Mouse (Mus musculus) CH12.LX (cell line): ENCODE measurements around the gene Aqp6. TPM values are rescaled to one million over a fixed set of nuclear protein-coding genes. Genes with fewer than 3 reads are reported as not detected.

Experiments
- DNase-seq: peaks from one replicate; pipeline ENCODE4 v3.0.0-alpha.2; 2013; ENCODE audit errors: extremely low read depth
- H3K27ac ChIP-seq: 2 replicates; pipeline ENCODE4 v1.5.1; 2012; ENCODE audit warnings: low read depth, mild to moderate bottlenecking, control low read depth, moderate library complexity; ENCODE audit not compliant: insufficient read depth
- H3K27me3 ChIP-seq: replicated peaks from 2 replicates; pipeline ENCODE3; 2012; ENCODE audit warnings: inconsistent platforms
- H3K36me3 ChIP-seq, 2 experiments: replicated peaks in 1 of 2; 2 replicates each; pipeline versions ENCODE3 to v1.6.1; 2012; ENCODE audit warnings: inconsistent platforms in 1 of 2, low read length in 1 of 2, mild to moderate bottlenecking in 1 of 2, mixed read lengths in 1 of 2, moderate library complexity in 1 of 2; ENCODE audit not compliant: control insufficient read depth in 1 of 2, insufficient read depth in 1 of 2
- H3K4me1 ChIP-seq, 2 experiments: 2 replicates each; pipeline ENCODE4 v1.6.1; 2012; ENCODE audit warnings: inconsistent platforms in 1 of 2, moderate library complexity in 1 of 2; ENCODE audit not compliant: insufficient read depth in 2 of 2, control insufficient read depth in 1 of 2
- H3K4me2 ChIP-seq: 2 replicates; pipeline ENCODE4 v1.6.1; 2012; ENCODE audit warnings: low read depth, mild to moderate bottlenecking, control low read depth; ENCODE audit not compliant: poor library complexity, insufficient read depth, severe bottlenecking
- H3K4me3 ChIP-seq, 3 experiments: fragments of 150-350 bp in 1 of 3; sonication (generic) in 1 of 3; replicated peaks in 1 of 3; 2 replicates each; pipeline versions ENCODE3 to v1.5.1; 2011 to 2012; ENCODE audit warnings: low read depth in 2 of 3, low read length in 2 of 3, mild to moderate bottlenecking in 2 of 3, moderate library complexity in 2 of 3, control low read depth in 1 of 3, improper control_type of control experiment in 1 of 3, inconsistent platforms in 1 of 3, mixed read lengths in 1 of 3; ENCODE audit not compliant: poor library complexity in 1 of 3
- H3K79me2 ChIP-seq: replicated peaks from 2 replicates; pipeline ENCODE4 v1.6.1; 2012; ENCODE audit warnings: mild to moderate bottlenecking, moderate library complexity; ENCODE audit not compliant: control insufficient read depth, poor library complexity, insufficient read depth, severe bottlenecking; ENCODE audit errors: extremely low read depth
- H3K9ac ChIP-seq: 2 replicates; pipeline ENCODE4 v1.6.1; 2012; ENCODE audit warnings: low read depth, mild to moderate bottlenecking, control low read depth, moderate library complexity; ENCODE audit not compliant: insufficient read depth
- H3K9me3 ChIP-seq: replicated peaks from 2 replicates; pipeline ENCODE3; 2012; ENCODE audit warnings: low read length, inconsistent platforms, mixed read lengths
- CHD1 ChIP-seq: IDR thresholded peaks from 2 replicates; pipeline ENCODE4 v1.6.1; 2012; ENCODE audit warnings: low read depth, low read length, improper control_type of control experiment, inconsistent platforms
- E2F4 ChIP-seq: IDR thresholded peaks from 2 replicates; pipeline ENCODE4 v1.6.1; 2011; ENCODE audit warnings: low read depth, low read length, improper control_type of control experiment; ENCODE audit not compliant: insufficient replicate concordance
- EP300 ChIP-seq: IDR thresholded peaks from 2 replicates; pipeline ENCODE4 v1.6.1; 2011; ENCODE audit warnings: low read length, improper control_type of control experiment
- ETS1 ChIP-seq: conservative IDR thresholded peaks from 2 replicates; pipeline ENCODE4 v1.6.1; 2012; ENCODE audit warnings: low read depth, mild to moderate bottlenecking, inconsistent platforms, low read length, improper control_type of control experiment, moderate library complexity
- GABPA ChIP-seq: IDR thresholded peaks from 2 replicates; pipeline ENCODE4 v1.6.1; 2012; ENCODE audit warnings: low read depth, low read length, improper control_type of control experiment, inconsistent platforms; ENCODE audit not compliant: insufficient replicate concordance
- IRF4 ChIP-seq: IDR thresholded peaks from 2 replicates; pipeline ENCODE4 v1.6.1; 2014; ENCODE audit warnings: low read depth, mild to moderate bottlenecking, inconsistent platforms, low read length, improper control_type of control experiment
- JUN ChIP-seq: IDR thresholded peaks from 2 replicates; pipeline ENCODE4 v1.6.1; 2011; ENCODE audit warnings: low read depth, mild to moderate bottlenecking, low read length, improper control_type of control experiment, moderate library complexity; ENCODE audit not compliant: insufficient read depth
- JUND ChIP-seq: conservative IDR thresholded peaks from 2 replicates; pipeline ENCODE4 v1.6.1; 2011; ENCODE audit warnings: low read depth, low read length, improper control_type of control experiment
- KAT2A ChIP-seq: IDR thresholded peaks from 2 replicates; pipeline ENCODE4 v1.6.1; 2012; ENCODE audit warnings: low read length, improper control_type of control experiment, inconsistent platforms; ENCODE audit not compliant: insufficient replicate concordance
- MAFK ChIP-seq: IDR thresholded peaks from 2 replicates; pipeline ENCODE4 v1.6.1; 2011; ENCODE audit warnings: low read length, improper control_type of control experiment; ENCODE audit not compliant: insufficient replicate concordance
- MAX ChIP-seq: IDR thresholded peaks from 2 replicates; pipeline ENCODE4 v1.6.1; 2011; ENCODE audit warnings: low read length, improper control_type of control experiment
- MAZ ChIP-seq: IDR thresholded peaks from 2 replicates; pipeline ENCODE4 v1.6.1; 2012; ENCODE audit warnings: low read depth, mild to moderate bottlenecking, inconsistent platforms, low read length, improper control_type of control experiment, moderate library complexity
- MEF2A ChIP-seq: IDR thresholded peaks from 2 replicates; pipeline ENCODE4 v1.6.1; 2014; ENCODE audit warnings: low read depth, mild to moderate bottlenecking, inconsistent platforms, low read length, improper control_type of control experiment, borderline replicate concordance
- NELFE ChIP-seq: IDR thresholded peaks from 2 replicates; pipeline ENCODE4 v1.6.1; 2011; ENCODE audit warnings: low read depth, low read length, improper control_type of control experiment
- PAX5 ChIP-seq: IDR thresholded peaks from 2 replicates; pipeline ENCODE4 v1.6.1; 2012; ENCODE audit warnings: low read length, inconsistent platforms, mixed read lengths
- POLR2A ChIP-seq: IDR thresholded peaks from 2 replicates; pipeline ENCODE4 v1.6.1; 2011; ENCODE audit warnings: low read depth, mild to moderate bottlenecking, improper control_type of control experiment, low read length
- POLR2AphosphoS2 ChIP-seq: IDR thresholded peaks from 2 replicates; pipeline ENCODE4 v1.6.1; 2011; ENCODE audit warnings: low read depth, low read length, improper control_type of control experiment
- RAD21 ChIP-seq: IDR thresholded peaks from 2 replicates; pipeline ENCODE4 v1.6.1; 2011; ENCODE audit warnings: low read depth, mild to moderate bottlenecking, low read length, improper control_type of control experiment, moderate library complexity
- TBP ChIP-seq: conservative IDR thresholded peaks from 2 replicates; pipeline ENCODE4 v1.6.1; 2011; ENCODE audit warnings: low read depth, low read length, improper control_type of control experiment
- UBTF ChIP-seq: IDR thresholded peaks from 2 replicates; pipeline ENCODE4 v1.6.1; 2012; ENCODE audit warnings: low read depth, mild to moderate bottlenecking, inconsistent platforms, low read length, improper control_type of control experiment, moderate library complexity
- USF1 ChIP-seq: IDR thresholded peaks from 2 replicates; pipeline ENCODE4 v1.6.1; 2014; ENCODE audit warnings: low read depth, mild to moderate bottlenecking, inconsistent platforms, low read length, improper control_type of control experiment
- USF2 ChIP-seq: conservative IDR thresholded peaks from 2 replicates; pipeline ENCODE4 v1.6.1; 2011; ENCODE audit warnings: low read depth, low read length, improper control_type of control experiment
- ZKSCAN1 ChIP-seq: IDR thresholded peaks from 2 replicates; pipeline ENCODE4 v1.6.1; 2012; ENCODE audit warnings: low read depth, inconsistent platforms, low read length, improper control_type of control experiment, borderline replicate concordance
- ZMIZ1 ChIP-seq: IDR thresholded peaks from 2 replicates; pipeline ENCODE4 v1.6.1; 2012; ENCODE audit warnings: low read depth, mild to moderate bottlenecking, inconsistent platforms, low read length, improper control_type of control experiment
- ZNF384 ChIP-seq: IDR thresholded peaks from 2 replicates; pipeline ENCODE4 v1.6.1; 2012; ENCODE audit warnings: low read depth, low read length, improper control_type of control experiment, inconsistent platforms
- dilution Hi-C: fragments of 300-500 bp; cut with MboI; formaldehyde crosslinking; loops from 2 replicates; pipeline ENCODE4 v1.14.3; 2020; ENCODE audit warnings: low sequenced_read_pairs; ENCODE audit not compliant: extremely low pct_unique_long_range_greater_than_20kb, extremely low pct_ligation_motif_present
- in situ Hi-C: fragments of 300-500 bp; cut with MboI; formaldehyde crosslinking; loops from 3 replicates; pipeline ENCODE4 v1.14.3; 2019; ENCODE audit warnings: low sequenced_read_pairs, low pct_ligation_motif_present, low pct_unique_long_range_greater_than_20kb, mixed read lengths
- polyA plus RNA-seq: library from polyadenylated mRNA; unstranded; fragments of >175 nt; gene quantifications from 2 replicates; pipeline ENCODE4 v1.2.1, GENCODE M21; 2012; ENCODE audit warnings: low read depth; ENCODE audit not compliant: insufficient read length
- total RNA-seq, 2 experiments: library from RNA; depleted of rRNA; stranded (reverse); fragments of 300-350 nt in 1 of 2; fragments of >200 nt in 1 of 2; gene quantifications; 2 replicates each; pipeline ENCODE4 v1.2.3; 2012 to 2014

Gene Aqp6
- total and polyA plus RNA-seq, 3 experiments: not detected

GRCm38 (mm10) chr15:99605595-99605994, 4.4 kb downstream of the Aqp6 start:
- in situ Hi-C loops (loop anchor here (10.0 kb wide), 1 partner anchor 289 kb away; no protein-coding TSS in a partner anchor), dilution Hi-C loops (no loop called here)
- H3K9ac ChIP-seq: no peak overlapping the region
- no peak overlapping the region for H3K4me3 ChIP-seq
- DNase-seq: no peak
- H3K9me3 ChIP-seq: no peaks in the 10 kb centered on the region
- peaks cover 0 to 13% of the 10 kb centered on the region in 2 experiments; a peak in 2 of 4 replicates for H3K4me1 ChIP-seq
- no peak overlapping the region for H3K27ac ChIP-seq
- H3K79me2 ChIP-seq: no peaks in the 10 kb centered on the region
- TF ChIP-seq MEF2A: no peak
- TF ChIP-seq ZNF384: no peak
- no peak for TF ChIP-seq TBP
- no peak for TF ChIP-seq CHD1
- TF ChIP-seq ETS1: no peak
- TF ChIP-seq EP300: no peak
- no peak for TF ChIP-seq JUND
- no peak for TF ChIP-seq MAFK
- TF ChIP-seq USF2: no peak
- no peak for TF ChIP-seq JUN
- no peak for TF ChIP-seq KAT2A
- no peak for TF ChIP-seq ZKSCAN1
- no peak for TF ChIP-seq ZMIZ1
- TF ChIP-seq GABPA: no peak
- no peak for TF ChIP-seq MAX
- no peak for TF ChIP-seq IRF4
- no peak for TF ChIP-seq USF1
- no peak for TF ChIP-seq E2F4
- H3K27me3 ChIP-seq: peaks cover 89% of the 10 kb centered on the region
- H3K36me3 ChIP-seq: no peaks in the 10 kb centered on the region
- H3K4me2 ChIP-seq: no peak overlapping the region

- Histone ChIP-seq H3K36me3 (no peaks in the 10 kb centered on the region), H3K4me3 (no peak overlapping the region), H3K27me3 (peaks cover 89% of the 10 kb centered on the region), H3K27ac (no peak overlapping the region), H3K4me2 (no peak overlapping the region), H3K9me3 (no peaks in the 10 kb centered on the region), H3K9ac (no peak overlapping the region), H3K4me1 (peaks cover 0 to 7% of the 10 kb centered on the region in 2 experiments; a peak in 2 of 4 replicates), H3K79me2 (no peaks in the 10 kb centered on the region)
- DNase-seq: no peak
- dilution Hi-C loops: no loop called here
- in situ Hi-C loops: loop anchor here (10.0 kb wide), 1 partner anchor 288 kb away; no protein-coding TSS in a partner anchor
- no peak for TF ChIP-seq PAX5
- no peak for TF ChIP-seq ZMIZ1
- TF ChIP-seq POLR2AphosphoS2: no peak
- TF ChIP-seq MEF2A: no peak
- TF ChIP-seq POLR2A: no peak
- no peak for TF ChIP-seq MAX
- no peak for TF ChIP-seq TBP
- TF ChIP-seq UBTF: no peak
- TF ChIP-seq CHD1: no peak
- no peak for TF ChIP-seq NELFE
- TF ChIP-seq RAD21: no peak
- no peak for TF ChIP-seq MAZ
- TF ChIP-seq, all 38 proteins: peak for 0
These were observed 5.3 kb downstream of the Aqp6 start for GRCm38 (mm10) chr15:99606515-99606914.
